Mouse (Mus musculus) liver, embryonic 12.5 days (tissue): ENCODE results near the gene 1700009N14Rik. TPM values are rescaled to one million over a fixed set of nuclear protein-coding genes. Genes with fewer than 3 reads are reported as not detected.

Source experiments
- ATAC-seq: fragments of 200-750 bp; cut with Nextera tagmentation; 2 replicates; pipeline ENCODE4 v1.8.0; 2017; ENCODE audit warnings: moderate number of reproducible peaks, mild to moderate bottlenecking, moderate library complexity
- H3K27ac ChIP-seq: fragments of 300-500 bp; sonication (generic); 2 replicates; pipeline ENCODE4 v1.5.1; 2016; ENCODE audit warnings: mild to moderate bottlenecking
- H3K27me3 ChIP-seq: fragments of 300-500 bp; sonication (generic); replicated peaks from 2 replicates; pipeline ENCODE4 v1.6.1; 2016; ENCODE audit warnings: mild to moderate bottlenecking, moderate library complexity
- H3K36me3 ChIP-seq: fragments of 300-500 bp; sonication (generic); 2 replicates; pipeline ENCODE4 v1.6.1; 2016; ENCODE audit warnings: mild to moderate bottlenecking, moderate library complexity
- H3K4me1 ChIP-seq: fragments of 300-500 bp; sonication (generic); 2 replicates; pipeline ENCODE4 v1.6.1; 2016
- H3K4me2 ChIP-seq: fragments of 300-500 bp; sonication (generic); 2 replicates; pipeline ENCODE4 v1.6.1; 2016; ENCODE audit warnings: mild to moderate bottlenecking, moderate library complexity
- H3K4me3 ChIP-seq: fragments of 300-500 bp; sonication (generic); 2 replicates; pipeline ENCODE4 v1.5.1; 2016; ENCODE audit warnings: mild to moderate bottlenecking, moderate library complexity
- H3K9ac ChIP-seq: fragments of 300-500 bp; sonication (generic); 2 replicates; pipeline ENCODE4 v1.6.1; 2016; ENCODE audit warnings: mild to moderate bottlenecking, moderate library complexity
- H3K9me3 ChIP-seq: fragments of 300-500 bp; sonication (generic); replicated peaks from 2 replicates; pipeline ENCODE4 v1.6.1; 2016; ENCODE audit warnings: mild to moderate bottlenecking, moderate library complexity
- WGBS: fragments of 180-500 bp; shearing (Covaris S2); methylation state at CpG from one replicate; pipeline ENCODE4 v1.1.7; 2016; ENCODE audit not compliant: insufficient replicate concordance; 5-methylcytosine and 5-hydroxymethylcytosine counted together
- polyA plus RNA-seq: library from polyadenylated mRNA; unstranded; fragments of >200 nt; fragmentation: Nextera tagmentation; extraction: Ambion mirVana; gene quantifications from 2 replicates; pipeline ENCODE4 v1.2.1, GENCODE M21; 2016

1700009N14Rik gene
- polyA plus RNA-seq = not detected in 2 replicates

- no peaks in the 10 kb centered on the region for H3K4me1 ChIP-seq
- no peak within 1 kb of the TSS for H3K27ac ChIP-seq
- H3K9ac ChIP-seq = no peak within 1 kb of the TSS
- H3K27me3 ChIP-seq = no peaks in the 10 kb centered on the region
- 41% methylated on average over 3 of the region's 3 CpGs for WGBS
- no peak within 1 kb of the TSS for H3K4me3 ChIP-seq
- H3K36me3 ChIP-seq = no peaks in the 10 kb centered on the region
- H3K9me3 ChIP-seq = no peaks in the 10 kb centered on the region
- no peak within 1 kb of the TSS for H3K4me2 ChIP-seq
- ATAC-seq = no peak
These were observed at the start of gene 1700009N14Rik for GRCm38 (mm10) chr4:39450069-39450468. Gene 1700009N14Rik, plus strand, starts transcription at chr4:39450295.

- Histone ChIP-seq H3K9ac (no peak overlapping the region), H3K27ac (no peak overlapping the region)
- 74% methylated on average over 2 of the region's 2 CpGs for WGBS
These were observed 12.2 kb upstream of the 1700009N14Rik start for GRCm38 (mm10) chr4:39437870-39438367.

GRCm38 (mm10) chr4:39474291-39474690 is 24.2 kb downstream of the 1700009N14Rik start:
- no peak for ATAC-seq
- no peak overlapping the region for H3K9ac ChIP-seq
- no peaks in the 10 kb centered on the region for H3K9me3 ChIP-seq
- no peaks in the 10 kb centered on the region for H3K27me3 ChIP-seq
- H3K4me3 ChIP-seq = no peak overlapping the region
- no peak overlapping the region for H3K27ac ChIP-seq
- no peaks in the 10 kb centered on the region for H3K36me3 ChIP-seq
- no peaks in the 10 kb centered on the region for H3K4me1 ChIP-seq
- H3K4me2 ChIP-seq = no peak overlapping the region
- 61% methylated on average over 2 of the region's 2 CpGs for WGBS

More at GRCm38 (mm10) chr4:39437870-39438367, 12.2 kb upstream of the 1700009N14Rik start:
- no peaks in the 10 kb centered on the region for H3K27me3 ChIP-seq
- no peaks in the 10 kb centered on the region for H3K36me3 ChIP-seq
- no peak overlapping the region for H3K4me3 ChIP-seq
- no peaks in the 10 kb centered on the region for H3K4me1 ChIP-seq
- no peaks in the 10 kb centered on the region for H3K9me3 ChIP-seq
- no peak overlapping the region for H3K4me2 ChIP-seq
- ATAC-seq = no peak

GRCm38 (mm10) chr4:39486393-39486792 is 36.3 kb downstream of the 1700009N14Rik start:
- H3K36me3 ChIP-seq = no peaks in the 10 kb centered on the region
- no peak for ATAC-seq
- 59% methylated on average over 8 of the region's 8 CpGs for WGBS

GRCm38 (mm10) chr4:39493596-39493995 is 43.5 kb downstream of the 1700009N14Rik start:
- Histone ChIP-seq H3K9ac (no peak overlapping the region), H3K27ac (no peak overlapping the region), H3K4me3 (no peak overlapping the region), H3K27me3 (no peaks in the 10 kb centered on the region), H3K4me1 (no peaks in the 10 kb centered on the region), H3K36me3 (no peaks in the 10 kb centered on the region), H3K4me2 (no peak overlapping the region), H3K9me3 (no peaks in the 10 kb centered on the region)
- 30% methylated on average over 1 of the region's 1 CpGs for WGBS
- ATAC-seq = no peak

More at GRCm38 (mm10) chr4:39486393-39486792, 36.3 kb downstream of the 1700009N14Rik start:
- Histone ChIP-seq H3K4me1 (no peaks in the 10 kb centered on the region), H3K9ac (no peak overlapping the region), H3K27me3 (no peaks in the 10 kb centered on the region), H3K9me3 (no peaks in the 10 kb centered on the region), H3K27ac (no peak overlapping the region), H3K4me2 (no peak overlapping the region), H3K4me3 (no peak overlapping the region)

GRCm38 (mm10) chr4:39495875-39496274 is 45.8 kb downstream of the 1700009N14Rik start:
- H3K9ac ChIP-seq = no peak overlapping the region
- H3K36me3 ChIP-seq = no peaks in the 10 kb centered on the region
- H3K4me1 ChIP-seq = no peaks in the 10 kb centered on the region
- no peak overlapping the region for H3K4me2 ChIP-seq
- WGBS = 59% methylated on average over 1 of the region's 1 CpGs
- no peak overlapping the region for H3K27ac ChIP-seq
- no peaks in the 10 kb centered on the region for H3K27me3 ChIP-seq
- ATAC-seq = no peak
- H3K9me3 ChIP-seq = no peaks in the 10 kb centered on the region
- no peak overlapping the region for H3K4me3 ChIP-seq
